Mouse (Mus musculus) cerebral cortex, adult 2 months (tissue): ENCODE data around the gene Olfr672.

Source experiments
- WGBS: fragments of 180-500 bp; shearing (Covaris S2); methylation state at CpG from one replicate; pipeline ENCODE4 v1.1.7; 2018; 5-methylcytosine and 5-hydroxymethylcytosine counted together

Olfr672 gene

DNA sequence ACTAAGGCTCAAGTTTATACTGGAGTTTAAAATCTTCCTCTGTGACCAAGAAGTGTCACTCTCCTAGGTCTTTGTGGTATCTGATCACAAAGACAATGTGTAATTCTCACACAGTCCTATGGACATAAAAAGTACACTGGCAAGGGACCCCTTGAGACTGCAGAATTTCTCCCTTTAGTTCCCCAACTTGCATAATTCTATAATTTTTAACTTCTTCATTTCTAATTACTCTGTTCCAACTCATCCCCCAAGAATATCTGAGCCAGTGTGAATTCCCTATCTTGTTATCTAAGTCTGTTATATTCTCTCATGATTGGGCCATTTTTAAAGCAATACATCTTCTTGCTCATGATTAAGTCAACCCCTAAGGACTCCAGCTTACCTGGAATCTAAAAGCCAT is at the start of gene Olfr672:
Olfr672 (minus strand) TSS at position 101 of the 400 bp plus-strand sequence.

GRCm38 (mm10) chr7:105033836-105034235 is 32.0 kb upstream of the Olfr672 start:
- WGBS = 59% methylated on average over 5 of the region's 5 CpGs

DNA sequence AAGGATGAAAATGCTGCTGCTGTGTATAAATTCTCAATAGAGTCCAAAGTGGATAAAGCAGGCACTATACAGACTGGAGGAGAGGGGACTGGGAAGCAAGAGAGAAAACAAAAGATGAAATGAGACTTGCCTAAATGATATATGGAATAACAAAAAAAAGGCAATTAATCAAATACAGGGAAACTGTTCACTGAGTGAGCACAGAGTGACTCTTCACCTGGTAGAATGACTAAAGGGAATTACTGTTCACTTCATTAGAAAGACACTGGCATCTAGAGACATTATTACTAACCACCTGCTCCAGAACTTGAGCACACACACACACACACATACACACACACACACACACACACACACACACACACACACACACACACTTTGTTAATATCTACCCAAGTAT is 30.6 kb upstream of the Olfr672 start, which contains the start of gene Olfr676:
Olfr676 (plus strand) TSS at position 301 of the 400 bp plus-strand sequence.

GRCm38 (mm10) chr7:105028360-105028759 is 26.5 kb upstream of the Olfr672 start, which contains the start of gene Olfr675:
TSS of gene Olfr675 (minus strand) at chr7:105028460.
- 87% methylated on average over 1 of the region's 1 CpGs for WGBS

DNA sequence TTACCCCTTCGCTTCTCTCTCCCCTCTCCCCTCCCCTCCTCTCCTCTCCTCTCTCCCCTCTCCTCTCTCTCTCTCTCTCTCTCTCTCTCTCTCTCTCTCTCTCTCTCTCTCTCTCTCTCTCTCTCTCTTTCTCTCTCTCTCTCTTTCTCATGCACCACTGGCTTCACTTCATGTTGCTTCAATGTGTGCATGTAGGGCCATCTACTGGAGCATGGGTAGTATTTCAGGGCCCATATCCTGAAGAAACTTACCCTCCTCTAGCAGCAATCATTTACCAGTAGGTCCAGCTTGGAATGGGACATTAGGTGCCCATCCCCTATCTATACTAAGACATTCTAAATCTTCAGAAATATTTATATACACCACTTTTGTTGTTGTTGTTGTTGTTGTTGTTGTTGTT is 20.7 kb upstream of the Olfr672 start:
- 59% methylated on average over 1 of the region's 1 CpGs for WGBS

- WGBS = 75% methylated on average over 1 of the region's 1 CpGs
Observed at GRCm38 (mm10) chr7:104979026-104979425, 22.8 kb downstream of the Olfr672 start, which contains the start of gene Olfr671. TSS of gene Olfr671 (minus strand) at chr7:104979126.

GRCm38 (mm10) chr7:104972507-104972906 is 29.3 kb downstream of the Olfr672 start:
- WGBS = 58% methylated on average over 2 of the region's 2 CpGs

DNA sequence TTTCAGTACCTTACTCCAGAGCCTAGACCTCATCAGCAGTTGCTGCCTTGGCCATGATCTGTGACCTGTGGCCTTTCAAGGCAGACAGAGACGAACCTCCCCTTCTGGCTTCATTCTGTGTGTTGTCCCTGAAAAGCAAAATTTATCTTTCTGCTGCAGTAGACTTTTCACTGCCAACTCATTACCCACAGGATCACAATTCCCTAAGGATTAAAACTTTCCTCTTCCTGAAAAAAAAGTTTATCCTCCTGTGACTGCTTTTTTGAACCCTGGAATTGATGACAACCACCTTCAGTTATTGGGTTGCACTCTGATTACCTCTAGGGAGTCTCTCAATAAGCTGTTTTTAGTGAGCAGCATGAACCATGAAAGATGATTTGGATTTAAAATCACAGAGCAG is 39.3 kb downstream of the Olfr672 start, which contains the start of gene Olfr670:
Olfr670 (minus strand) TSS at position 101 of the 400 bp plus-strand sequence.
- WGBS = 47% methylated on average over 1 of the region's 1 CpGs

- WGBS = 95% methylated on average over 16 of the region's 16 CpGs
Observed at GRCm38 (mm10) chr7:104950234-104950633, 51.6 kb downstream of the Olfr672 start.
